Mouse (Mus musculus) layer of hippocampus, adult 2 months (tissue): ENCODE data around the gene Cox8a. TPM values are rescaled to one million over a fixed set of nuclear protein-coding genes. Genes with fewer than 3 reads are reported as not detected.

ENCODE experiments used
- DNase-seq, 2 experiments: peaks; one replicate each; pipeline ENCODE4 v3.0.0; 2022; ENCODE audit warnings: low spot score in 2 of 2
- H3K27ac ChIP-seq: fragments of 200-600 bp; 2 replicates; pipeline ENCODE4 v1.8.1; 2022
- H3K4me3 ChIP-seq: fragments of 200-600 bp; 2 replicates; pipeline ENCODE4 v1.8.1; 2022; ENCODE audit warnings: mild to moderate bottlenecking
- CTCF ChIP-seq: fragments of 200-600 bp; conservative IDR thresholded peaks from 2 replicates; pipeline ENCODE4 v1.8.1; 2022; ENCODE audit warnings: antibody characterized with exemption, mild to moderate bottlenecking, moderate library complexity
- long read RNA-seq, 2 experiments: library from polyadenylated mRNA; stranded (forward); transcript quantifications; one replicate each; pipeline ENCODE4 v2.0.0; 2021; ENCODE audit warnings: borderline mapping rate in 2 of 2
- total RNA-seq, 2 experiments: library from RNA; stranded (reverse); gene quantifications; 2 replicates each; pipeline ENCODE4 v1.2.3; 2021

Gene Cox8a
- total RNA-seq, result 1,000 to 10,000 TPM in 1 of 2 experiments, 100 to 1,000 TPM in 1; 959 to 1,016 TPM
- long read RNA-seq, experiment 1, transcript Cox8a-201 (2 exons, 550 nt), result major isoform, 817 of 826 reads
- long read RNA-seq, experiment 1, partial matches to known transcripts, result 9 of 826 reads
- long read RNA-seq, experiment 1, other reads (novel, unspliced or antisense), result 0 of 826 reads
- long read RNA-seq, experiment 2, transcript Cox8a-201 (2 exons, 550 nt), result major isoform, 1,171 of 1,184 reads
- long read RNA-seq, experiment 2, partial matches to known transcripts, result 12 of 1,184 reads
- long read RNA-seq, experiment 2, other reads (novel, unspliced or antisense), result 1 of 1,184 reads

- peak within 1 kb of the TSS; percentile 100 for H3K27ac ChIP-seq
- DNase-seq, result peak; percentile 95 to 98
- H3K4me3 ChIP-seq, result peak within 1 kb of the TSS; percentile 96
- TF ChIP-seq CTCF, result no peak; the same call in 1 of the 2 replicates
Measured at GRCm38 (mm10) chr19:7217162-7217925, at the start of gene Cox8a. Cox8a (minus strand) TSS chr19:7217616.

- no peak for TF ChIP-seq CTCF
- Histone ChIP-seq H3K4me3 (no peak overlapping the region), H3K27ac (peak overlapping the region; percentile 93)
- DNase-seq, result no peak
Measured at GRCm38 (mm10) chr19:7266421-7266831, 49.0 kb upstream of the Cox8a start.

GRCm38 (mm10) chr19:7265478-7266191 lies 48.2 kb upstream of the Cox8a start:
- Histone ChIP-seq H3K27ac (peak overlapping the region; percentile 93), H3K4me3 (no peak overlapping the region)
- no peak for DNase-seq
- TF ChIP-seq CTCF, result no peak

GRCm38 (mm10) chr19:7264766-7265331 lies 47.4 kb upstream of the Cox8a start:
- no peak for DNase-seq
- no peak overlapping the region for H3K4me3 ChIP-seq
- TF ChIP-seq CTCF, result no peak
- H3K27ac ChIP-seq, result peak overlapping the region; percentile 93

GRCm38 (mm10) chr19:7264088-7264765 lies 46.8 kb upstream of the Cox8a start:
- DNase-seq, result peak in 1 of 2 experiments; percentile 80

GRCm38 (mm10) chr19:7262592-7262991 lies 45.2 kb upstream of the Cox8a start:
- no peak overlapping the region for H3K4me3 ChIP-seq
- no peak overlapping the region for H3K27ac ChIP-seq
- no peak for TF ChIP-seq CTCF
- DNase-seq, result no peak

More at GRCm38 (mm10) chr19:7264088-7264765, 46.8 kb upstream of the Cox8a start:
- TF ChIP-seq CTCF, result peak; percentile 96
- H3K27ac ChIP-seq, result peak overlapping the region; percentile 93; the same call in 1 of the 2 replicates
- no peak overlapping the region for H3K4me3 ChIP-seq

GRCm38 (mm10) chr19:7261964-7262363 lies 44.5 kb upstream of the Cox8a start:
- no peak for DNase-seq
- no peak overlapping the region for H3K4me3 ChIP-seq
- TF ChIP-seq CTCF, result peak; percentile 25; the same call in 1 of the 2 replicates
- no peak overlapping the region for H3K27ac ChIP-seq

DNA sequence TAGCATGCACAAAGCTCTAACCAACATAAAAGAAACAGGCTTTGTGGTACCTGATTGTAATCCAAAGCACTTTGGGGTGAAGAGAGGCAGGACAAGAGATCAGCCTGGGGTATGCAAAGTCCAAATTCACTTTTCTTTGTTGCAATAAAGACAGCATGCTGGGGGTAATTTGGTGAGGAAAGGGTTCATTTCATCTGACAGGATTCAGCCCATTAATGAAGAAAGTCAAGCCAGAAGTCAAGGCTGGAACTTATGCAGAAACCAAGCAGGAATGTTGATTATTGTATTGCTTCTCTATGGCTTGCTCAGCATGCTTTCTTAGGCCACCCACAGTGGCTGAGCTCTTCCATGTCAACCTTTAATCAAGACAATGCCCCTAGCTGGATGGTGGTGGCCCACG lies 44.1 kb upstream of the Cox8a start:
- no peak overlapping the region for H3K4me3 ChIP-seq
- no peak overlapping the region for H3K27ac ChIP-seq
- no peak for TF ChIP-seq CTCF
- no peak for DNase-seq

- no peak overlapping the region for H3K27ac ChIP-seq
- no peak for TF ChIP-seq CTCF
- no peak for DNase-seq
- H3K4me3 ChIP-seq, result no peak overlapping the region
Measured at GRCm38 (mm10) chr19:7257881-7258280, 40.5 kb upstream of the Cox8a start.

DNA sequence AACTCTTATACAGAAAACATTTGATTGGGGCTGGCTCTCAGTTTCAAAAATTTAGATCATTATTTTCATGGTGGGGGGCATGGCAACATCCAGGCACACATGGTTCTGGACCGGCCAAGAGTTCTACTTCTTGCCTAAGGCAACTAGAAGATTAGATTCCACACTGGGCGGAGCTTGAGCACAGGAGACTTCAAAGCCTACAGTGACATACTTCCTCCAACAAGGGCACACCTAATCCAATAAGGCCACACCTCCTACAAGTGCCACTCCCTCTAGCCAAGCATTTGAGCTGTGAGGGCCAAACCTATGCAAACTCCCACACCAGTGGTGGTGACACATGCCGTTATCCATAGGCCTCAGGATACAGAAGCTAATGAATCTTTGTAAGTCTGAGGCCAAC lies 28.6 kb upstream of the Cox8a start:
- H3K4me3 ChIP-seq, result no peak overlapping the region
- no peak for TF ChIP-seq CTCF
- H3K27ac ChIP-seq, result no peak overlapping the region
- no peak for DNase-seq

DNA sequence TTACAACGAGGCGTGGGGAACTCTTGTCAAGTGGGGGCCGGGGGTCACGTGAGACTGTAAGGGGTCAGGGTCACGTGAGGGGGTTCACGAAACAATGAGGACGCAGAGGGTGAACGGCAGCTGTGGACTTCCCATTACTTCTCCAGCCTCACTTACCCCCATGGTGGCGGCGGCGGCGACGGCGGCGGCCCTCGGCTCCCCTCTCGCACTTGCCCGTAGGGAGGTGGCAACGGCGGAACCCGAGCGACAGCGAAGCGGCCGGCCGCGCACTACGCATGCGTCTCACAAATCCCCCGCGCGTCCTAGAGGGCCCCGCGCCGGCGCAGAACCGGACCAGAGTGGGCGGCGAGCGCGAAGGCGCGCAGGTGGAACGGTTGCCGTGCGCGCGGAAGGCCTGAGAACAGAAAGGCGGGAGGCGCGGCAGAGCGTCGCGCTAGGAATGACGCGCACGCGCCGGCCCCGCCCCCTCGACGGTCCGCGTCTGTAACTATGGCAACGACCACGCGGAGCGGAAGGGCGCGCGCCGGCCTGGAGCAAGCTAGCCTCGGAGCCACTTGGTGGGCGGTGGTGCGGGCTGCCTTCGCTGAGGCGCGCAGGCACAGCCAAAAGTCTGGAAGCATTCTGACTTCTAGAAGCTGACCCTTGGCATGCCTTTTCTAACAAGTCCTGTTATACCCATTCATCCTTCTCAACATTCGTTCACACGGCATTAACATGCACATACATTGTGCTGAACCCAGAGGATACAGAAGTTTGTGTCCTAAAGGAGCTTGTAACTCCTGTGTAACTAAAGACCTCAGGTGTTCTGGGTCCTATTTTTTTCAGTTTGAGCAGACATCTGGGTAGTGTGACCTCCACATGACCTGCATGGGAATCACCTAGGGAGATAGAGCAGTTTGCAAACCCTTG lies 23.6 kb upstream of the Cox8a start, which contains the start of gene Naa40:
Gene Naa40 (minus strand): TSS at position 402 of the 909 bp plus-strand sequence.
- DNase-seq, result peak; percentile 90 to 92
- TF ChIP-seq CTCF, result no peak; the same call in 1 of the 2 replicates
- peak within 1 kb of the TSS; percentile 65 for H3K4me3 ChIP-seq
- H3K27ac ChIP-seq, result peak within 1 kb of the TSS; percentile 88
